Mouse (Mus musculus): ENCODE results near the gene Rapgef4.

Rapgef4 gene

GRCm38 (mm10) chr2:71980771-71981342, at the start of gene Rapgef4:
Gene Rapgef4, plus strand, starts transcription at chr2:71981240.
- DNase-seq (ENCODE audit: low read depth, low spot score): peak; percentile 49

- peak; percentile 57 for DNase-seq (ENCODE audit: low read depth, low spot score)
Observed at GRCm38 (mm10) chr2:71934046-71934445, 47.0 kb upstream of the Rapgef4 start.

- DNase-seq (ENCODE audit: low read depth, low spot score): peak; percentile 45
Observed at GRCm38 (mm10) chr2:71936711-71937110, 44.3 kb upstream of the Rapgef4 start.

DNA sequence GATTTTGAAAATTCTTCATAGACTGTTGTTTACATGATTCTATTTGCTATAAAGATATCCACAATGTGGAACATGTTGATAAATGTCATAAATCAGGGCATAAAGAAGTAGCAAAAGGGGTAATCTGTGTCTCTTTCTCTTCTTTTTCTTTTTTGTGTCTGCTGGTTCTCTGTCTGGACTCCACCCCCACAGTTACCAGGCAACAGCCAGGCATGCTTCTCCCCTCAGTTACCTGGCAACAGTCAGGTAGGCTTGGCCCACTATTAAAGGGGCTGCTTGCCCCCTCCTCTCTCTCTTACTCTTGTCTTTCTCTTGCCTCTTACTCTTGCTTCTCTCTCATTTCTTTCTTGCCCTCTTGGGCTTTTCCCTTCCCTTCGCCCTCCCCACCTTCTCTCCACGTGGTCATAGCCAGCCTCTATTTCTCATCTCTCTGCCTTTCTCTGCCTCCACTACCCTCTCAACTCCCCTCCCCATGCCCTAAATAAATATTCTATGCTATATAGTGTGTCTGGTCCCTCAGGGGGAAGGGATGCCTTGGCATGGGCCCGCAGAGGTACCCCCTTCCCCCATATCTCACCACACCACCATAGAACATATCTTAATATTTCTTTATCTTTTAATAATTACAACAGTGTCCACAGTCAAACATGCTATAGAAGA, 43.3 kb upstream of the Rapgef4 start:
- DNase-seq (ENCODE audit: low read depth, low spot score): peak; percentile 27

DNA sequence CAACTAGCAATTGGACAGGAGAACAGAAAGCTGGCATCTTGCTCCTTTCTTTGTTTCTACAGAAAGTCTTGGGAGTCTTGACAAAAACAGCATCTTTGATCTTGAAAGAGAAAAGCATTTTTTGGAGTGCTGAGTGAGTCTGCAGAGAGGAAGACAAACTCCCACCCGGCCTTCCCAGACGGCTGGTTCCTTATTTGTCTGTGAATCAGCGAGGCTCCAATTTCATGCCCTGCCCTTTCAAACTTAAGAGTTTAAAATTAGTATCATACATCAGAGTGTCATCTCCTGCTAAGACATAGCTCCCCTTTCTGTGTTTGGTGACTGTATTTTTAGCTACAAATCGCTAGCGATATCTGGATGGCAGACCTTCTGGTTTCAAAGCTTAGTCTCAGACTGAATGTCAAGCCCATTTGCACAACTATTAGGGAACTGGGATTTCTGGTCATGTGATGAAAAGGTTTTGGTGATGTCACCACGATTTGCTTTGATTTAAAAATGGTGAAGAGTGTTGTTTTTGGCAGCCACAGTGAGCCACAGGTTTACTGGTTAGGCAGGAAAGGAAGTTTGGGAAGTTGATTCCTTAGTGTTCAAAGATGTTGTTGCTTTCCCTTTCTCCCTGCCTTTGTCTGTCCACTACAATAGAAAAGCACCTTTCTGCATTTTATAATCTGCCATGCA, 42.2 kb upstream of the Rapgef4 start:
- peak; percentile 75 for DNase-seq (ENCODE audit: low read depth, low spot score)

- no peak for DNase-seq (ENCODE audit: low read depth, low spot score)
Observed at GRCm38 (mm10) chr2:71941005-71941720, 39.9 kb upstream of the Rapgef4 start.

DNA sequence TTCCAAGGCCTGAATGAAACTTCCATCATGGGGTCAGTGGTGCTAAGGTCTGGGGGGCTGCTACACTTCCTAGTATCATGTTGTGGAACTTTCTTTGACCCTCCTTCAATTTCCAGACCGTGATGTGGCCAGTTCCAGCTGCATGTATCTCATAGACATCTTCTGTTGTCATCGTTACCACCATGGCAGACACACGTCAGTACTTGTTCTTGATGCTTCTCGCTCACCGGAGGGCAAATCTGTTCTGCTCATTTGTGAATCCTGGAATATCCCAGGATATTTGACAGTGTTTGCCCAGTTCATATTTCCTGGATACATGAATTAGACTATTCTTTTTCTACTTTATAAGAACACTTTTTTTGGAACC, 39.3 kb upstream of the Rapgef4 start:
- no peak for DNase-seq (ENCODE audit: low read depth, low spot score)

- DNase-seq (ENCODE audit: low read depth, low spot score): peak; percentile 22
Observed at GRCm38 (mm10) chr2:71951212-71951611, 29.8 kb upstream of the Rapgef4 start.

- peak; percentile 85 for DNase-seq (ENCODE audit: low read depth, low spot score)
Observed at GRCm38 (mm10) chr2:71955637-71956036, 25.4 kb upstream of the Rapgef4 start.

DNA sequence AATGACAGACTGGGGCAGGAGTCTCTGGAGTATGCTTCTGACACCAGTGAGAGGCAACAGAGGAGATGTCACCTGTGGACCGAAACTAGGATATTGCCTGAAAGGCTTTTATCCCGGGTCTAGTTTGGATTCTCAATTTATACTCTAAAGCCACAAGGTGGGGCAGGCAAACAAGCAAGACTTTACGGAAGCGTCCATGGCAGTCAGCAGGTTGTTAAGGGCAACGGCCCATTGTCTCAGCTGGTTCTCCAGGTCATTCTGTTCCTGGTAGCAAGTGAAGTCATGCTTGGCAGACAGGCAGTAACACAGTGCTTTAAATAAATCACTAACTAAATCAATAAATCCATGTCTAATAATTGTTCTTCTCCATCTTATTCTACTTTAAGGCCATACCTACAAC, 24.6 kb upstream of the Rapgef4 start:
- DNase-seq (ENCODE audit: low read depth, low spot score): peak; percentile 80

DNA sequence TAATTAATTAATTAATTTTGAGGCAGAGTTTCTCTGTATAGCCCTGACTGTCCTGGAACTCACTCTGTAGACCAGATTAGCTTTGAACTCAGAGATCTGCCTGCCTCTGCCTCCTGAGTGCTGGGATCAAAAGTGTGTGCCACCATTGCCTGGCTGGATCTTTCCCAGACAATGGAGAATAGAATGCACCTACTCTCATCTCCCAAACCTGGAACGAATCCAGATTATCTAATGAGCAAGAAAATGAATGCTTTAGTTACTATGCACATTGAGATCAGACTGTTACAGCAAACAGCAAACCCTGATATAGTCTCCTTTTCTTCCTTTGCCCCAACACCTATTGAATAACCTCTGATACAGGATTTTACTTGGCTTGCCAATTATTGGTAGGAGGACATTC, 23.1 kb upstream of the Rapgef4 start:
- no peak for DNase-seq (ENCODE audit: low read depth, low spot score)

GRCm38 (mm10) chr2:71958393-71958792, 22.6 kb upstream of the Rapgef4 start:
- peak; percentile 70 for DNase-seq (ENCODE audit: low read depth, low spot score)

- DNase-seq (ENCODE audit: low read depth, low spot score): peak; percentile 75
Observed at GRCm38 (mm10) chr2:71964216-71964615, 16.8 kb upstream of the Rapgef4 start.

GRCm38 (mm10) chr2:71965476-71965875, 15.6 kb upstream of the Rapgef4 start:
- peak; percentile 75 for DNase-seq (ENCODE audit: low read depth, low spot score)

DNA sequence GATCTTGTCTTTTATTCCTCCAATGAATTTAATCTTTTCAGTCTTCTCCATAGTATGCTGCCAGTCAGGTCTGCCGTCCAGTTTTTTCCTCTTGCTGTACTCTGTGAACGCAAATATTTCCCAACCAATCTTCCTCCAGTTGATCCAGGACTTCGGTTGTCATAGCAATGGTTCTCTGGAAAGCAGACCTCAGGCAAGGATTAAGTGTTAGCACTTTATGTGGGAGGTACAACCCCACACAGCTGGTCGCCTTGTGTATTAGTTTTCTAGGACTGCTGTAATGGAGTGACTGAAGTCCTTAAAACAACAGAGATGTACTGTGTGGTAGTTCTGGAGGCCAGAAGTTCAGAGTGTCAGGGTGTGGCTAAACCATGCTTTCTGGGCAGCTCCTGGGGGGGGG, 14.3 kb upstream of the Rapgef4 start:
- peak; percentile 61 for DNase-seq (ENCODE audit: low read depth, low spot score)

DNA sequence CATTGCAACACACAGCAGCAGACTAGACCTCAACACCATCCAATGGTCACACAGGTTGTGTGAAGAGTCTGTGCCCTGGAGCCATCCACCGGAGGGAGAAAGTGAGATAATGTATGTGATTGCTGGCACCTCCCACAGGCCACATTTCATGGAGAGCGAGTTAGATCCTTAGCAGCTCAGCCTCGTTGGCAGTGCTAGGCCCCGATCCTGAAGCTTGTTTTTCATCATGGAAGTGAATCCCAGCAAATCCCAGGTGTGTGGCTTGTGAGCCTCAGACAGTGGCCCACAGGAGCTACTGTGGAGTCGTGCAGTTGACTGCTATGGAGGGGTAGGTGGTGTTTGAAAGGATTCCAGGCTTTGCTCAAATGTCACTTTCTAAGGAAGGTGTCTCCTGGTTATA, 13.2 kb upstream of the Rapgef4 start:
- peak; percentile 43 for DNase-seq (ENCODE audit: low read depth, low spot score)

GRCm38 (mm10) chr2:71973646-71974045, 7.4 kb upstream of the Rapgef4 start:
- no peak for DNase-seq (ENCODE audit: low read depth, low spot score)

DNA sequence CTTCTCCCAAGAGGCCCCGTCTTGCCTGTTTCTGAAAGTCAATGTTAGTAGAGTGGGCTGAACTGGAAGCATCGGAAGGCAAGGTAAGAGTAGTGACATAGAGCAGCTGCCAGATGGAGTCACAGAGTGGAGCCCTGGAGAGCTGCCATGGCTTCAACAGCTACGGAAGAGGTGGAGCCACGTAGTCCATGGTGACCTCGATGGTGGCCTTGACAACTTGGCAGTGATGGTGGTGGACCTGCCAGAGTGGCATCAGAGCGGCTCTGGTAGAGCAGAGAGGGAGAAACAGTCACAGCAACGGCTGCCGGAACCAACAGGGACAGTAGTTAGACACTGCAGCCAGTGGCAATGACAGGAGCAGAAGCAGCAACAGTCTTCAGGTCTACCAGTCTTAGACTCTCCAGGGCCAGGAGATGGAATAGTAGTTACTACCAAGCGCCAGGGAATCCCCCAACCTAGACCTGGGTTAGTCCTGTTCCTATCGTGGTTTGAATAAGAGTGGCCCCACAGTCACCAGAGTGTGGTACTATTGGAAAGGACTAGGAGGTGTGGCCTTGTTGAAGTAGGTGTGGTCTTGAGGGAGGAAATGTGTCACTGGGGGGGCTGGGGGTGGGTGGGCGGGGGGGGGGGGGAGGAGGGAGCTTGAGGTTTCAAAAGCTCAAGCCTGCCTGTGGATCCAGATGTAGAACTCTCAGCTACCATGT, 6.7 kb upstream of the Rapgef4 start:
- peak; percentile 96 for DNase-seq (ENCODE audit: low read depth, low spot score)

- DNase-seq (ENCODE audit: low read depth, low spot score): no peak
Observed at GRCm38 (mm10) chr2:71979981-71980380, 1.1 kb upstream of the Rapgef4 start.

- peak; percentile 66 for DNase-seq (ENCODE audit: low read depth, low spot score)
Observed at GRCm38 (mm10) chr2:71981343-71981851, 357 bp downstream of the Rapgef4 start.

DNA sequence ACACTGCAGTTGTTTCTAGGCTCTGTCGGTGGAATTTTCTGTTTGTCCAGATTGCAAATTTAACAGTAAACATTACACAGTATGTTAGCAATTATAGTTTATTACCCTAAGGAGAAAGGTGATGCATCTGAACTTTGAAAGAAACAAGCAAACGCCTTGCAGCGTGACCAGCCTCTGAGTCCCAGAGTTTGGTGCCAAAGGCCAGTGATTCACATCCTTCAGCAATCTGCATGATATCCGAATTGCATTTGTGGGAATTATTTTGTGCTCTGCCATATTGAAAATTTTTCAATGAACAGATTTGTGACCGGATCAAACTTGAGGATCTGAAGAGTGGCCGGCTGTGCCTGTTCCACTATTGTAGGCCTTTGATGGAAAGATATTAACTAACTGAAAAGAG, 856 bp downstream of the Rapgef4 start:
- peak; percentile 78 for DNase-seq (ENCODE audit: low read depth, low spot score)
